Mouse (Mus musculus) heart, postnatal 25 days (tissue): ENCODE results near the gene 2210418O10Rik. TPM values are rescaled to one million over a fixed set of nuclear protein-coding genes. Genes with fewer than 3 reads are reported as not detected.
"Not testable (repeated sequence)": the region's sequence is repeated elsewhere in the genome, so short reads cannot be mapped to it uniquely, and the experiment has no call there.

Experiments used
- DNase-seq: peaks from one replicate; pipeline ENCODE4 v3.0.0; 2022; ENCODE audit warnings: low spot score
- intact Hi-C: fragments of 180-260 bp; cut with DNase I; formaldehyde crosslinking; loops from one replicate; pipeline ENCODE4 v1.15.1; 2025
- total RNA-seq, 2 experiments: library from RNA; stranded (reverse); gene quantifications; 2 replicates each; pipeline ENCODE4 v1.2.3; 2021

The 2210418O10Rik gene
- total RNA-seq: 1 to 10 TPM; 2.5 to 3.0 TPM

DNA sequence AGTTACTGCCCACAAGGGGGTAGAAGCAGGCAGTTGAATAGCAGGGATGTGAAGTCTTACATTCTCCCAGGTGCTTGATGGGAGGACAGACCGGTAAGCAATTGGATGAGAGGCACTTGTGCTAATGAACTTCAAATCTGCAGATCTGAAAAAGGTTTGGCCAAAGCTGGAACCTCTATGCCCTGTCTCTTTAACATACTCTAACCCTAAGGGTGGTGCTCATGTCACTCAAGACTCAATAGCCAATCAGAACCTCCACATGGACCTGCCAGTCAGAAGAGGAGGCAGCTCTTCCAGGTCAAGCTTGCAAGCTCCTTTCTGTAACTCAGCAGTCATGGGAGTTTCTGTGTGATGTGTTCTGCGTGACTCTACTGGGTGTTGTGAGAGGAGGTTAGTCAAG lies at the start of gene 2210418O10Rik:
Gene 2210418O10Rik, plus strand, starts transcription at position 301 of the 400 bp plus-strand sequence.
- intact Hi-C loops, DNase-seq: not testable (repeated sequence)

DNA sequence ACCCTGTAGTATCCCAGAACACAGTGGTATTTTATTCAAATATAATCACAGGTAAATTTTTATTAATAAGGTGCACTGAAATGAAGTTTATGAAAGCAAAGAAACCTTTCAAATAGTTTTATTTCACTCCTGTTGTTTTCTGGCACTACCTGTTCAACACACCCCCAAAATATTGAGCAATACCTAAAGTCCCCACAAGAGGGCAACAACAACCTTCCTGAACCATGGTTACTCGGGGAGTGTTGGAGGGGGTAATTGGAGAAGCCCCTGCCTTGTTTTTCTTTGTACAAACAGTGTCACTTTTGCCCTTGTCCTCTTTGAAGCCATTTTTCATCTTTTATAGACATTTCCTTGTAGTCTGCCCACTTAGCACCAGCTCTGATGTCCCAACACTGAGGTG lies 22.1 kb downstream of the 2210418O10Rik start:
- intact Hi-C loops, DNase-seq: not testable (repeated sequence)

Other genes with a start within 250 kb of the 2210418O10Rik start
- 10 to 100 TPM; 21.3 to 32.6 TPM for gene Gm2004, start 76.7 kb upstream of the 2210418O10Rik start, total RNA-seq
- gene Gm11009, start 92.9 kb downstream of the 2210418O10Rik start, total RNA-seq: not detected
- gene Gm14435, start 197.0 kb downstream of the 2210418O10Rik start, total RNA-seq: 10 to 100 TPM; 21.7 to 22.8 TPM